Mouse (Mus musculus): ENCODE data around the gene Mien1. TPM values are rescaled to one million over a fixed set of nuclear protein-coding genes. Genes with fewer than 3 reads are reported as not detected.

The Mien1 gene
- total RNA-seq (2021) = 100 to 1,000 TPM; 105 to 106 TPM
- long read RNA-seq, experiment 1, transcript Mien1-201 (4 exons, 747 nt) = major isoform, 59 of 69 reads
- long read RNA-seq, experiment 1, partial matches to known transcripts = 10 of 69 reads
- long read RNA-seq, experiment 1, other reads (novel, unspliced or antisense) = 0 of 69 reads
- long read RNA-seq, experiment 2, transcript Mien1-201 (4 exons, 747 nt) = major isoform, 40 of 54 reads
- long read RNA-seq, experiment 2, partial matches to known transcripts = 14 of 54 reads
- long read RNA-seq, experiment 2, other reads (novel, unspliced or antisense) = 0 of 54 reads

DNA sequence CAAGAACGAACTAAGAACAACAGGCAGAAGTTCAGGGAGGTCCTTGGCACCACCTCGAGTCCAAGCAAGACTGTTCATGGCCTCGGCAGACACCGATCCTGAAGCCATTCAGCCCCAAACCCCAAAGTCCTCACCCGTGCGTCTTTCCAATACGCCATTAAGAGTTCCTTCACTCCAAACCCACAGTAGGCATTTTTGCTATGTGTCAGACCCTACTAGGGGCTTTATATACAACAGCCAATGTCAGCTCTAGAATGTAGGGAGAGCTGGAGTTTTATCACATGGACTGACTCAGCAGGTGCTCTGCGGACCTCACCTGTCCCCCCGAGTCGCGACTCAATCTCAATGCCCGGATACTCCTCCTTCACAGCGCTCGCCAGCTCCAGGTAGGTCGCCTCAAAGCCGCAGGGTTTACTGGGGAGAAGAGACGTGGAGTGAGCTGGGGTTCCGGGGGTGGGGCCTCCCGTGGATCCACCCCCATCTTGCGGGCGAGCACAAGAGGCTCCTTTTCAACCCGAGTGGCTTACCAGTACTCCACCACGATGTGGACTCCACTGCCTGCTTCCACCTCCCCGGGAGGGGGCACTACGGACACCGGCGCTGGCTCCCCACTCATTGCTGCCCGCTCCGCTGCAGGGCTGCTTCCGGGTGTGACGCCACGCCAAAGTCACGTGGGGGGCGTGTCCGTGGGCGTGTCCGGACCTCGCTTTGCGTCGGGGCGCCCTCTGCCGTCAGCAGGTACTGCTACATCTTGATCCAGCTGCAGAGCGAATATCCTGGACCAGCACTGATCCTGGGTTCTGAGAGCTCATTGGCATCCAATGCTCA, at the start of gene Mien1:
Gene Mien1, minus strand, starts transcription at position 661 of the 828 bp plus-strand sequence.
- DNase-seq (ENCODE audit: low spot score in 2 of 2) = peak; percentile 96 to 98
- intact Hi-C loops (cut with DNase I) = loop anchor here (5.0 kb wide), 1 partner anchor 91 kb away; the partner anchor contains the start of gene Ppp1r1b

DNA sequence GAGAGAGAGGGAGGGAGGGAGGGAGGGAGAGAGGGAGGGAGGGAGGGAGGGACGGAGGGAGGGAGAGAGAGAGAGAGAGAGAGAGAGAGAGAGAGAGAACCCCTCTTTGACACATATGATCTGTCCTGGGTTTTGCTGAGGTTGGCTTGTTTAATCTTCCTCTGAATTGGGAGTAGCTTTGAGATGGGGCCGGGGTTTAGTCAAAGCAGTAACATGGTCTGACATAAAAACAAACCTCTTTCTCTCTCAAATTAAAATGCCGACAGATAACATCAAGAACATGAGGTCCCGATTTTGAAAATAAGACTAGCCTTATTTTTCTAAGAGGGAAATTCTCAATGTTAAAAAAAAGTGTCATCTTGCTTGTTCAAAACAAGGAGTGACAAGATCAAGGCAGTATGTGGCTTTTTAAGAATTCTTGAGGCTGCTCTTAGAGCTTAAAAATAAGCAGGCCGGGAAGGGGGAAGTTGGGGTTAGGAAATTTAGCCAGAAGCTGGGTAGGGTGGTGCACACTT, 48.8 kb upstream of the Mien1 start:
- intact Hi-C loops (cut with DNase I) = no loop called here

DNA sequence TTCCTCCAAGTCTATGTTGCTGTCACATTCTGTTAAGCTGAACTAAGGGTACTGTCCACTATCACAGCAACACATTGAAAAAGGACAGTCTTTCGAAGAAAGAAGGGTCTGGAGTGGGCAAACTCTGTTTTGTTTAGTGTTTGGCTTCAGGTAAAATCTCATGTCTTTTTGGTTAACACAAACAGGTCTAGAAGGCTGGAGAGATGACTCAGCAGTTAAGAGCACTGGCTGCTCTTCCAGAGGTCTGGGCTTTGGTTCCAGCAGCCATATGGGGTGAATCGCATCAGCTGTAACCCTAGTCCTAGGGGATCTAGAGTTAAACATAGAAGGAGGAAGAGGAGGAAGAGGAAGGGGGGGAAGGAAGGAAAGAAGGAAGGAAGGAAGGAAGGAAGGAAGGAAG, 47.0 kb upstream of the Mien1 start:
- no peak for DNase-seq (ENCODE audit: low spot score in 2 of 2)
- intact Hi-C loops (cut with DNase I) = no loop called here

More for the DNA sequence above, 48.8 kb upstream of the Mien1 start:
- DNase-seq (ENCODE audit: low spot score in 2 of 2) = no peak

DNA sequence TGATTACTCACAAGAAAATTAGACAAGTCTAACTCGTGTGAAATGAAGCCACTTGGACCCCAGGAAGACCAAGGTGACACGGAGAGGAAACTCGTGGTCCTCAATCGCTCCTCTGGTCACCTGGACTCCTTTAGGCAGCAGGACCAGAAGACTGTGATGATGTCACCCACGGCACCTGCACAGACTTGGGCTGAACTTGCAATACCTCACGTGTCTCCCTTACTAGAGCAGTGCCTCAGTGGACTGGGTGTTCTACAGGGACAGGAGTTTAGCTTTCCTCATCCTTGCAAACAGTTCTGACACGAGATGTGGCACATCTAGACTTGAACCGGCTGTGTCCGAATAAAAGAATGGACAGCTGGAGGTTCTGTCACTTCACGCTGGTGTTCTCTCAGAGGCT, 43.3 kb upstream of the Mien1 start:
- DNase-seq (ENCODE audit: low spot score in 2 of 2) = no peak
- intact Hi-C loops (cut with DNase I) = no loop called here

DNA sequence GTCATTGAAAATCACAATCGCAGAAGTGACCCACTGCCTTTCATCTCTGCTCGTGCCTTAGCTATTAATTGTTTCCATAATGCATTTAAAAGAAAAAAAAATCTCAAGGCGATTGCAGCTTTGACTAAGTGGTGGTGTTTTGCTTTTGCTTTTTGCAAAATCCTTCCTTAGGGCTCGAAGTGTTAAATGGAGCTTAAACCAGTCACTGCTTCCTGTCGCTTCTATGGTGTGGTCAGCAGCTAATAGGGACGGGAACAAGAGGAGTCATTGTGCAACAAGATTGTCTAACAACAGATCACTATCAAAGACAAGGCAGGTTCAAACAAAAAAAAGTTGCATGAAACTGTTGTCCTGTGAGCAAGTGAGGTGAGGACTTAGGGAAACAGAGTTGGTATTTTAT, 42.4 kb upstream of the Mien1 start:
- no peak for DNase-seq (ENCODE audit: low spot score in 2 of 2)
- intact Hi-C loops (cut with DNase I) = no loop called here

DNA sequence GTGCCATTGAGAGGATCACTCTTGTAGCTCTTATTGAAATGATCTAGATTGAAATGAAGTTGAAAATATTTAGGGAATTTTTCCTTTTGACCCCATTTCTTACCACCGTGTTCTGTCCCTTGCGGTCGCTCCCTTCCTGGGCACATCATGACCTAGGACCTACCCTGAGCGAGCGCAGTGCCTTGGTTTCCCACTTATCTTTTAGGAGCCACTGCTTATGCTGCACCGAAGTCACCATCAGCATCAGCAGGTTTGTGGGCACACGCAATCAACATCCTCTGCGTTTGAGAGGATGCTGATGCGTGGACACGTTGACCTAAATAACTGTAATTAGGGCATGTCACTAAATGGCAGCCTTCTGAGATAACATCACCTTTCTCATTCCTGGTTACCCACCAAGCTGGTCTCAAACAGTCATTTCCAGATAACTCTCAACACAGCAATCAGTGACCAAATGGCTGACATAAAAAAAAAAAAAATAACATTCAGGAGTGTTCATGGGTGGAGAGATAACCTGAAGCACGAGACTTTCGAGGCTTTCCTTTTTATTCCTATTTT, 41.2 kb upstream of the Mien1 start:
- no peak for DNase-seq (ENCODE audit: low spot score in 2 of 2)
- intact Hi-C loops (cut with DNase I) = no loop called here

DNA sequence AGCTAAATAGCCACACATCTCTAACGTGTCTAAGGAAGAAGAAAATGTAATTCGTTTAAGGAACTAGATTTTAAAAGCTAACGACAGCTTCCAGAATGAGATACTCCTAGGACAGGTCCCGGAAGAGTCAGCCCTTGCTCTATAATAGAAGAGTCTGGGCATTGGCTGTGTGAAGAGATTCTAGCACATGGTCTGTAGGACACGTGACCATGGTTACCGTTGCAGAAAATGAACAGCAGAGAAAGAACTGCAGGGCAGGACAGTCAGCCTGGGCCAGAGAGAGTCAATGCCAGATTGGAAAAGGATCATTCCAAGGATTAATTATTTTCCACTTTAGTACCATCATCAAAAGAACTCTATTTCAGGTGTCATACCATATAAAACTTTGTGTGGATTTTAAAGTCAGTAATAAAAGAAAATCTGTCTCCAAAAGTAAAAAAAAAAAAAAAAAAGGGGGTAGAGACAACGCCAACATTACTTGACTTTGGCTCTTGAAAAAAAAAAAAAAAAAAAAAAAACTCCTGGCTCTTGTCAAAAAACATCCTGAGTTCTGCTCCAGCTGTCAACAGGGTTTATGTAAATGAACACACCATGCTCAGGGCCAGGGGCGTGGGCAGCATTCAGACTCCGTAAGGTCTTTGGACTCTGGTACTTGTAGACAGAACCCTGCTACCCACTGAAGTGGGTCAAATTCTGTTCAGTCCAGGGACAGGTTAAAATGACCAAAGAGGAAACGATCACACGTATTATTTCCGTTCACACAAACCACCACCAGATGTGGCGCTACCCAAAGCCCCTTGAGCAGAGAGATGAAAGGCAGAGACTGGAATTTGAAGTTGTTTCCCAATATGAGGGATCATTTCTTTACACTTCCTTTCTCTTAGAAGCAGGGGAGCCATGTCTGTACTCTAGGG, 40.5 kb upstream of the Mien1 start:
- DNase-seq (ENCODE audit: low spot score in 2 of 2) = no peak
- intact Hi-C loops (cut with DNase I) = no loop called here

DNA sequence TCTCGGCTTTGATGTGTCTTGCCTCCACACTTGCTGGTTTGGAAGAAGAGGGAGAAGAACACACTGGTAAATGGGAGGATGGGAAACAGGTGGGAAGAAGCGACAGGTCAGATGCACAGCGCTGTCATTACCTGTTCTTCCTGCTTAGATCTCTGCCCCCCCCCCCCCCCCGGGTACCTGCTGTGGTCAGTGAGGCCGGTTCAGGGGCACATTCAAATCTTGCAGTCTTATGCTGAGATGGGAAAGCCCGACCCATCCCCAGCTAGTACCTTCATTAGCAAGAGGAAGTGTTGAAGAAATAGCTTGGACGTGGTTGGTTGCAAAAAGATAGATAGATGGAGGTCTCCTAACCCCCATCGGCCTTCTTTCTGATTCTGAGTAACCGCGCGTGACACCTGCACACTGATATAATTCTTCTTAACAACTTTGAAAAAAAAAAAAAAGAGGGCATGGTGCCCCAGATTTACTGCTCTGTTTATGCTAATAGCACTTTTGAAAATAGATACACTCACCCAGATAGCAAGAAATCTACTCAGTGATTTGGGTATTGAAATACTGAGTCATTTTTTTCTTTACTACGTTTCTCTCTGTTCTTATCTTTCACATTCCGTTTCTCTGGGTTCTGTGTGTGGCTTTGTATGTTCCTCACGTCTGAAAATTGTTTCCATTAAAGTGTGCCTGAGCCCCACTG, 38.4 kb upstream of the Mien1 start:
- intact Hi-C loops (cut with DNase I) = no loop called here
- no peak for DNase-seq (ENCODE audit: low spot score in 2 of 2)

DNA sequence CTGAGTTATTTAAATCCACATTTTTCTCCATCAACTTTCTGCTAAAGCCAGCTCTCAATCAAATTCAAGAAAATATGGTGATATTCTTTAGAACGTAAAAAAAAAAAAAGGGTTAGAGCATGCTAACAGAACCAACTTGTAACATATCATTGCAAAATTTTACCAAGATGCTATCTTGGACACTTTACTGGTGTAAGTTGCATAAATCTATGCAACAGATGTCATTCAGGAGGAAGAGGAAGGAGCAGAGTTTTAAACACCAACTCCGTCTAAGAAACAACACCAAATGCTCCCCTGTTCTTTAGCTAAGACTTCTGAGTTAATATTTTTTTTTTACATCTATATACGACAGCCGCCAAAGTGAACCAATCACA, 37.6 kb upstream of the Mien1 start:
- DNase-seq (ENCODE audit: low spot score in 2 of 2) = no peak
- intact Hi-C loops (cut with DNase I) = no loop called here

DNA sequence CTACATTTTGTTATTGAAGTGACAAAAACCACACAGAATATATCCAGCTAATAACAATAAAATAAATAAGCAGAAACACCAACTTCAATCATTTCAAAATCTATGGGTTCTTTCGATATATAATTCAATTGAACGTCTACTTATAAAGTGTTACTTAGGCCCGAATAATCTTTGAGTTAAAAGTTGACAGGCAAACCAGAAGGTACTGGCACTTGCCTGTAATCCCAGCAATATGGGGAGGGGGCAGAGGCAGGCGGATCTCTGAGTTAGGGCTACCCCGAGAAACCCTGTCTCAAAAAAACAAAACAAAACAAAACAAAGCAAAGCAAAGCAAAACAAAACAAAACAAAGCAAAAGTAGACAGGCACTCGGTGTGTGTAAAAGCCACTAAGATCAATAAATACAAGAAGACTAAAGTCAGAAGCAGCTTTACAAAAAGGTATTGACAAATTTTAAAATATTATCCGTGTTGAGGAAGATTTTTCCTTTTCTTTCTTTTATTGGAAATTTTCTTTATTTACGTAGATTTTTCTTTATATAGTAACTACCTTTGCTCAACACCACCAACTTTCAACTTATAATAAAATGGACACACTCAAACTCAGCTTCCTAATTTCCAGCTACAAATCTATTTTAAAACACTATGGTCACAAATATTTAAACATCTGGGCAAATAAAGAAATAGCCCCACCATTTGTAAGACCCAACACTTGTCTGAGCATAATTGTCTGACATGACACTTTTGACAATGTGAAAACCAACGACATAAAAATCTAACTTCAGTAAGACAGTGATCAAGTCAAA, 37.0 kb upstream of the Mien1 start:
- DNase-seq (ENCODE audit: low spot score in 2 of 2) = no peak
- intact Hi-C loops (cut with DNase I) = no loop called here

DNA sequence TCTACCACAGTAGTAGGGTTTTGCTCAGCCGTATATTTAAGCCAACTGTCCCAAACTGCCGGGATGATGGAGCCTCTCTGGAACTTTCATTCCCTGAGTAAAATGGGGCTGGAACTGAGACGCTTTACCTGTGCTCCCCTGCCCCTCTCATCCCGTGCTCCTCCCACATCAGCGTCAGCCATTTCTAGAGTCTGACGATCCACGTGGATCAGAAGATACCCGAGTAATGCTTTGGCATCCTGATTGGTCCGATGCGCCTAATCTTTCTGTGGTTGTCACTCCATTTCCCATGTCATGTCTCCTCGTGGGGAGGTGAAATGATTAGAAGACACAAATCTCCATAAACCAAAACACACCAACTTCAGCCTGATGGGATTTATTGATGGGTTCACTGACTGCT, 36.2 kb upstream of the Mien1 start:
- no peak for DNase-seq (ENCODE audit: low spot score in 2 of 2)
- intact Hi-C loops (cut with DNase I) = no loop called here

DNA sequence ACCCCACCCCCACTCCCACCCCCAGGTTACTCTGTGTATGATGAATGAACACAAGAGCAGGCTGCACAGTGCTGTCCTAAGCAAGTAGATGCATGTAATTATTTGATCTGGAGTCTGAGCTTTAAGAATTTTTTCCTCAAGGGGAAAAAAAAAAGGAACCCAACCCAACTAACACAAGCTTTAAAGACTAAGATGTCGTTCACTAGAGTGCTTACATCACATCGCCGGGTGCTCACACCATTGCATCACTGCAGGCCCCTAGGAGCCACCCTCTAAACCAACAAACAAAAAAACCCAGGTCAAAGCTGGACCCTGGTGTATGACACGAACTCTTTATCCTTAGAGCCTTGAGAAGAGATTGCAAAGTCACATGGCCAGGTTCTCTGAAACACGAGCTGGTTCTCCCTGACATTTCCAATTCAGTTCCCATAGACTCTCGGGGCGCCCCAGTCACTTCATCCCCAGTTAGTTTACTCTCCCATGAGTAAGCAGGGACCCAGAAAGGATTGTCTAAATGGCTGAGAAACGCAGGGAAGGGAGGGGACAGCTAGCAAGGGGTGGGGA, 35.2 kb upstream of the Mien1 start:
- DNase-seq (ENCODE audit: low spot score in 2 of 2) = no peak
- intact Hi-C loops (cut with DNase I) = no loop called here

DNA sequence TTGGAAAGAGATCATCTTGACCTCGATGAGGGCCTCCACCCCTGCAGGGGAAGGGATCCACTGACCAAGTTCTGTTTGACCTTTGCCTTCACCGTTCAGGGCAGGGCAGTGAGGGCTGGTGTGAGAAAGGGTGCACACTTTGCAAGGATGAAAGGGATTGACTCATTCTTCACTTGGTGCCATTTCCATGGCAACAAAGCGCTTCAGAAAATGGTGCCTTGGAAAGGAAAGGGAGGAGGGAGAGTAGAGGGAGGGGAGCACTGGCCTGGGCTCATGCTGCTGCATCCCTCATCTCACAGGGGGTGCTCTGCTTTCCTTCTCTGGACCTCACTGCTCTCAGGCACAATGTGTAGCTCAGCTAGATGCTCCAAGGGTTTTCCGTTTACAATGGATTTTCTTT, 33.9 kb upstream of the Mien1 start:
- intact Hi-C loops (cut with DNase I) = no loop called here
- DNase-seq (ENCODE audit: low spot score in 2 of 2) = no peak

DNA sequence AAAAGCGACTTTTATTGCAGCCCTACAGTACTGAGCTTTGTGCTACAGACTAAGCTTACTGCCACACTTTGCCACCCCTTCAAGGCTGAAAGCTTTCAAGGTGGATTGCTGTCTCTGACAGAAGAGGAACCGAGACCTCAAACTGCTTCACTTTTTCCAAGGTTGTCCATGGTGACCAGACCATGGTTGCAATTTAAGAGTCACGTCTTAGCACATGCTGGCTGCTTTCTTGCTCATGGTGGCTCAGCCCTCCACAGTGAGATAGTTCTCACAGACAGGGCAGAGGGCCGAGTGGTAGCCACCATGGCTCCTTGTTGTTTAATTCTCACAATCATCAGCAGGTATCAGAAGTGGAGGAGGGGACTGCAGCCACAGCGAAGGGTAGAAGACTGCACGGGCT, 32.0 kb upstream of the Mien1 start:
- DNase-seq (ENCODE audit: low spot score in 2 of 2) = no peak
- intact Hi-C loops (cut with DNase I) = no loop called here

DNA sequence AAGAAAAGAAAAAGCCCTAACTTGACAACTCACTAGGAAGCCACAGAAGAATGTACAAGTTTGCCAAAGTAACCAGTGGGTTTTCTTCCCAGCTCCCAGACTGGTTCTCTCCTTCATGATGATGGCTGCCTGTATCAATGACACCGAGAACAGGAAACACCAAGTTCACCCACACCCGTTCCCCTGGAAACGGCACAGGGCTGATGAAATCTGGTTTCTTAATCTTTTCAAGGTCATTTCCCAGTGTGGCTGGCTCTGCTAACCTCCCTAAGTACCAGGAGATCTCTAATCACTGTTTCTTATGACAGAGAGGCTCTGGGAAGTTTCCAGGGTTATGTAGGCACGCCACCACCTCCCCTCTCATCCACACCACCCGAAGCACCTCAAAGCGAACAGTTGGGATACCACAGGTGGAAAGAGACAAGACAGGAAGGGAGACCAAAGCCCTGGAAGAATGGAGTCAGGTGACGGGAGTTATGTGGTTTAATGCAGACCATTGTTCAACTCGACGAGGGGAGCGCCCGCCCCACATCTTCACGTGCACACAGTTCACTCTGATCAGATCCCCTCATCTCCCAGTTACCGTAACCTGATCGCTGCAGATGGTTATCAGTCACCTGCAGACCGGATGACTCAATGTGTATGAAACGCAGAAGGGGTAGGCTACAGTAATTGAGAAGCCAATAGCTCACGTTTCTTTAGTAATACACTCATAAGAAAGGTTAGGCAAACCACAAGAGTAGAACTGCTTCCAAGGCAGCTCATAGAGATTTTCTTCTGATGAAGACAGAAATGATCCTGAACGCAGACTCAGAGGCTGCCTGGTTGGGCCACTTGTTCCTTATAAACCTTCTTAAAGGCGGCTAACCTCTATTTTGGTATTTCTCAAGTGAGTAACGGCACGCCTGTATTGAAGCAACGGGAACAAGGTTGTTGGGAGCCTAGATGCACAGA, 31.2 kb upstream of the Mien1 start:
- DNase-seq (ENCODE audit: low spot score in 2 of 2) = no peak
- intact Hi-C loops (cut with DNase I) = no loop called here

DNA sequence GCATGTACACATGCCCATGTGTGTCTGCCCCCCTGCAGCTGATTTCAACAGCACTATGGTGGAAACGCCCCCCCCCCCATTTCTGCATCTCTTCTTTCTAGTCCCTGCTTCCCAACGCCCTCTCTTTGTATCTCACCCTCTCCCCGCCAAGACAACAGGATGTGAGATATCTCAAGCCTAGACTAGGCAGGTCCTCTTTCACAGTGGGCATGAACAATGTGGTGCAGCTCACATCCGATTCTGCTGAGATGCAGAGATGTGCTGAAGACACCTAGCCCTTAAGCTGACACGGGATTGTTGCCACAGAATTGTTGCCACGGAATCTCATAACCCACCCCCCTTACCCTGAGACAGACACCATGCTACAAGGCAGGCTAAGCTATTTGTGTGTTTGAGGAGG, 25.7 kb upstream of the Mien1 start:
- peak in 1 of 2 experiments; percentile 39 for DNase-seq (ENCODE audit: low spot score in 2 of 2)

DNA sequence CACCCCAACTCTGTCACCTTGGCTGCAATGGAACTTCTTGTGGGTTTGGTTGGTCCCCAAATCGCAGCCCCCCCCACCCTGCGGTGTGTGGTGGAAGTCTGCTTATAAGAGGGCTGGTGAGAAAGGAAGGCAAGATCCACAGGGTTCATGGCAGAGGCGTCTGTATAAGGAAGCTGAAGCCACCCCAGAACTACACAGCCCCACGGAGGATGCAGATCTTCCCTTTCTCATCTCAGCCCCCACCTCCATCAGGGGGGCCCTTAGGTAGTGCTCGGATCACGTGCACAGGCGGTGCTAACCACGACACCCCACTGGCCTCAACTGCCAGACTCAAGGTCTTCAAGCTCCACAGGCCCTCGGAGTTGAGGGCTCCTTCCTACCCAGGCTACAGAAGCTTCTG, 25.1 kb upstream of the Mien1 start:
- intact Hi-C loops (cut with DNase I) = no loop called here
- no peak for DNase-seq (ENCODE audit: low spot score in 2 of 2)

More for the DNA sequence above, 25.7 kb upstream of the Mien1 start:
- intact Hi-C loops (cut with DNase I) = no loop called here

Data from left cerebral cortex, postnatal 14 days (tissue).